Mouse (Mus musculus): ENCODE data around the gene Scn4b.

The Scn4b gene

DNA sequence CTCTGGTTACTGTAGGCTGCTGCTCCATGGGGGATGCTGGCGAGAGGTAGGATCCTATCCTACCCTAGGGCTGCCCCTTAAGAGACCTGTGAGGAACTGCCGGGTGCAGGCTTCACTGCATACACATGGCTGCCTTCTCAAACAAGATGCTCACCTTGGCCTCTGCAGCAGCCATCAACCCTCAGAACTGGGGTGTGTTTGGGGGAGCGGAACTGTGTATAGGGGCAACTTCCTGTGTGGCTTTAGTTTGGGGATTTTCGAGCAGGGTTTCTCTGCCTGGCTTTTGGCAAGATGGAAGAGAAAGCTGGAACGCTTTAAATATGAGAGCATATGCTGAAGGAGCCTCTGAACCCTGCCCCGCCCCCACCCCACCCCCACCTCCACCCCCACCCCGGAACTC lies 11.3 kb upstream of the Scn4b start:
- DNase-seq (ENCODE audit: low spot score), result no peak

DNA sequence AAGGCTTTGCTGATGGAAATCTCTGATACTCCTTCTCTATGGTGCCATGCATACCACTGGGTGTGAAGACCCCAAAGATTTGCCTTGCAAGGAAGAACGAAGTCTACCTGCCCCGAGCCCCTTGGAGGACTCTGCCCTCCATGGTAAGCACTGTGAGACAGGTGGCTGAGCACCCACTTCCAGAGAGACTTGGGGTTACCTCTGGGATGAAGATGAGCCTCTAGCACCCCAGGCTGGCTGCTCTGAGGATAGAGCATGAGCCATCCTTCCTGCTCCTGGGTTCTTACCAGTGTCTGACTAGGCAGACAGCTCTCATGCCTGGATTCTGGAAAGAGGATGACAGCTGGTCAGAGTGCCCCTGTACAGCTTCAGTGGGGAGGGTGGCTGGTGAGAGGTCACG lies 8.1 kb upstream of the Scn4b start:
- DNase-seq (ENCODE audit: low spot score), result no peak

DNA sequence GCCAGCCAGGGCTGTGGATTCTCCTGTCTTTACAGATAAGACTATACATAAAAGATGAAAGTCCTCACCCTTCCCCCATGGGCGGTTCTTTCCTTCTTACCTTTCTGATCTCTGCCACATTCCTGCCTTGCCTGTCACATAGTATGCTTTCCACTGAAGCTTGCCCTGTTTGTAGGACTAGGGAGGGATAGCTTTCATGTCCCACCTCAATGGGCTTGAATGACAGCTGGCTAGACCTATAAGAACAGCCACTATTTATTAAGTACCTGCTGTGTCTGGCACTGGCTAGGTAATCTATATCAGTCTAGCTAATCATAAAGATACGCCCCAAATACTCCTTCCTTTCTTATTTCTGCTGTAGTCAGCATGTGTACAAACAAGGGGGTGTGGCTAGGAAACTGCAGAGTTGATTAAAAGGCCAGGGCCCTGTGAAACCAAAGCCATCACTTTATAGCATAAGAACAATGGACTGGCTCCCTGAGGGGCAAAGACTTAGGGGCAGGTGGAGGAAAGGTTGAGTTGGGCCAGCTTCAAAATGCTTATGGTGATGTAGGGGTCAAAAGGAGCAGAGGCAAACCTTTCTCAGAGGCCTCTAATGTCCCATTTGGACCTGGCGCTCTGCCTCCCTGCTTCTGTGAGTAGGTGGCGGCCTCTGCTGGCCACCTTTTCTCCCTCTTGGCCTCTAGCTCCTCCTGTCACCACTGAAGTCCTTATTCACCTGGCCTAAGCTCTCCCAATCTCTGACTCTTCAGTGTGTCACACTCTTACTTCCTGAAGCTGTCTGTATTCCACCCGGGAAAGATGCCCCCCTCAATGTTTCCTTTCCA lies 4.5 kb upstream of the Scn4b start:
- peak; percentile 69 for DNase-seq (ENCODE audit: low spot score)

DNA sequence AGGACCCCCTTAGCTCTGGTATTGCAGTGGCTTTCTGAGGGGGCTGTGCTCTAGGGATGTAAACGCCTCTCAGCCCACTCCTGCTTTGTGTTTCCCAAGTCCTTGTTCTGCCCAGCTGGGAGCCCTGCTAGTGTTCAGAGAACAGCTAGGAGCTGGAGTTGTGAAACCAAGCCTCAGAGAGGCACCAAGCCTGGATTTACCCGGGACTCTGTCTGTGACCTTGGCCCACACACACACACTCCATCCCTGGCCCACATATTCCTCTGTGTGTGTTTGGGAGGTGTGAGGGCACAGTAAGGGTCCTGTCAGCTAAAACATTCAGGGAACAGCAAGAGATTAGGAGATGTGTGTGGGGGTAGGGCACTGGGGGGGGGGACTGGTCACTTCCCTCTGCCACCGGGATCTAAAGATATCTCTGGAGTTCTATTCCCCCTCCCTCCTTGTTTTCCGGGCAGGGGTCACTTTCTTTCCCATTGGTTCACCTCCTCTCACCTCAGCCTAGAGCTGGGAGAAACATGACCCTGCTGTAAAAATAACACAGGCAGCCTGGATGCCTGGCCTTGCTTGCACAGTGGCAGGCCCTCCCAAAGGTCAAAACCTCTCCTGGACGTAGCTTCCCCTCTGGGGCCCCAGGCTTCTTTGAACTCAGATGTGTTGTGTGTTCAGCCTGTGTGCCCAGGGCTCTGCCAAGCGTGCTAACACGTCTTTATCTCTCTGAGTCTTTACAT lies 1.6 kb upstream of the Scn4b start:
- no peak for DNase-seq (ENCODE audit: low spot score)

DNA sequence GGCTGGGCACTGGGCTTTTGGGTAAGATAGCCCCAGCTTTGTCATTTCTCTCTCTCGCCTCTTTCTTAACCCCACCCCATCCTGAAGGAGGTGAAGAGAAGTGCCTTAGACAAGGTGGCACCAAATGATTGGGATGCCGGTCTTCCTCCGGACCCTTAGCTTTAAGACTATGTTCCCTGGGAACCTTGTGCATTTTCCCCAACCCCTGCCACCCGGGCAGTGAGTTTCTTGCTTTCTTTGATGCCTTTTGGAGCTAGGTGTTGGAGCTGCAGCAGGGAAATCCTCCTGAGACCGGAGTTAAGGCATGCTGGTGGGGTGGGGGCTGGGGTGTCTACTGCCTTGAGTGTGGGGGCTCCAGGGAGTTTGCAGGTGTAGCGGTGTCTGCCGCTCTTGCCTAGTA lies 887 bp downstream of the Scn4b start:
- no peak for DNase-seq (ENCODE audit: low spot score)

DNA sequence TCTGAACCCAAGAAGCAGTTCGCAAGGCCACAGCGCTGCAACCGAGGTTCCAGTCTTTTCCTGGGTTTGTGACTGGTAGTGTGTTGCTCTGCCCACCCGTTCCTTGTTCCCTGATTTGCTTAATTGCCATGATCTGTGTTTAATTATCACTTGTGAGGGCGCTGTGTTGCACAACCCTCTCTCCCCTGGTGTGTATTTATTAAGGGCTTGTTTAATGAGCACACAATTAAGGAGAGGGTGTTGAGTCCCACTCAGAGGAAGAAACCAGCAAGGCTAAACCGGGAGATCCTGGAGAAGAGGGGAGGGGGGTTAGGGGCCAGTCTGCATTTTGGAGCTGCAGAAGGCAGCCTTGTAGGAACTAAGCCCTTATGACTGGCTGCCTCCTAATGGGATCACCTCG lies 2.8 kb downstream of the Scn4b start:
- DNase-seq (ENCODE audit: low spot score), result no peak

DNA sequence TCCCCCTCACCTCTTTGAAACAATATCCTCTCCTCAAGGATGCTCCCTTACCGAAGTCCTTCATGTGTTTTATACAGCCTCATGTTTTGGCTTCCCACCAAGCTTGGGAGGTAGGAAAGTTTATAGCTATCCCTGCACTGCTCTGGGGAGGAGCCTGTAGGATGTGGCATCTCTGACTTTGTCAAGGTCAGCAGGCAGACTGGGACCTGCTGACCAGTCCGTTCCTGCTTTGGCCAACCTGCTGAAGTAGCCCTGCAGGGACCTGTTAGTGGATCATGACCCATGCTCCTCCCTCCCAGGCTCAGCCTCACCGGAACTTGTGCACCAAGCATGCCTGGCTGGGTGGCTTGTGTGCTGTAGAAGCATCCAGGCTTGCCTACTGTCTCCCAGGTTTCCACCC lies 4.5 kb downstream of the Scn4b start:
- DNase-seq (ENCODE audit: low spot score), result no peak

DNA sequence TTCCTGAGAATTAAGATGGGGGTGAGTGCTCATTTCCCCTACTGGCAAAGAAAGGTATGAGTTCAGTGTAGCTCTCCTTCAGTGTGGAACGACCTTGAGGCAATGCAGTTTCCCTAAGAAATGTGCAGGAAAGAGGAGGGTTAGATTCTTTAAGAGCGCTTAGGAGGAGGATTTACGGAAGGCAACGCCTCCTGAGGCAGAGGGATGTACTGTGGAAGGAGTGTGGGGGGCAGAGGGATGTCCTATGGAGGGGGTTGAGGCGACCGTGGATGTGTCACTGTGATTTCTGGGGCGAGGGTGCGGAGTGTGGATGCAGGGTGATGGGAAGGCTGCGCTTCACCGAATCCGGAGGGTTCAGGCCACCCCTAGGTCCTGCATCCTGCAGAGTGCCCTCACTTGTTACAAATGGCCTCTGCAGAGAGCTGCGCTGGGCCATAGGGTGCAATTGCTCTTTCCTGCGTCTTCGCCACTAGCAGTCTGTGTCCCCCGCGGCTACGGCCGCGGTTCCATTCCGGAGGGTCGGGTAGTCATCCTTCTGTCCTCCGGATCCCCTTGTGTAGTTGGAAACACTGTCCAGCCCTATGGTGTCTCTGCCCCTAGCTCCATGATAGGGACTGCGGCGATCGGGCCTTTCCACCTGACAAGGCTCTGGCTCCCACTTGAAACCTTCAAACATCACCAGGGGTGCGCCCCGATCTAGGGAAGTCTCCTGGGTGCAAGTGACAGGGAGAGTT lies 7.5 kb downstream of the Scn4b start:
- no peak for DNase-seq (ENCODE audit: low spot score)

DNA sequence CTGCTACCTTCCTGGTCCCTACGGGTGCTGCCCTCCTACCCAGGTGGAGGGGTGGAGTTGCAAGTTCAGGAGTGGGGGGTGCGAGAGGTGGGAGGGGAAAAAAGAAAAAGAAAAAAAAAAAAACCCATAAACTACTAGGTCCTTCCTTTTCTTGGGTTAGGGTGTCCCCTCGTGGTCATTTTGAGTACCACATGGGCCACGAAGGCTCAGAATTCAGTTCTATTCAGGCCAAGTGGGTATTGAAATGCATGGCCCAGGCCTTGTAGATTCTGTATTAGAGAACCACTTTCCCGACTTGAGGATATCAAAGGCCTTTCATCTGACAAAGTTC lies 8.0 kb downstream of the Scn4b start:
- peak; percentile 75 for DNase-seq (ENCODE audit: low spot score)

DNA sequence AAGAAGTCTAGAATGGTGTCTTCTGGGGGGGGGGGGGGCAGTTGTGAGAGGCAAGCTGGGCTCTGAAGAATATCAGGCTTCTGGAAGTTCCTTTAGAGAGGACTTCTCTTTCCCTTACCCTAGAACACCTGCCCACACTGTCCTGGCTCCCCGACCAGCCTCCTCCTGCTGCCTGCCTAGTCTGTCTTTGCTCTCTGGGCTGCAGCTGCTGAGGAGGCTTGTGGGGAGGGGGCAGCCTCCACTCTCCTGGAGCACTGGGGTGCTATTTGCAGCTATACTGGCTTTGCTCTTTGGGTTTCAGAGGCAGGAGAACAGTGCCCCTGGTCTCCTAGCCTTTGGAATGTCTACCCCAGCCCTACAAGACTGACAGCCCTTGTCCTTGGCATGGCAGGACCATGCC lies 12.7 kb downstream of the Scn4b start:
- no peak for DNase-seq (ENCODE audit: low spot score)

DNA sequence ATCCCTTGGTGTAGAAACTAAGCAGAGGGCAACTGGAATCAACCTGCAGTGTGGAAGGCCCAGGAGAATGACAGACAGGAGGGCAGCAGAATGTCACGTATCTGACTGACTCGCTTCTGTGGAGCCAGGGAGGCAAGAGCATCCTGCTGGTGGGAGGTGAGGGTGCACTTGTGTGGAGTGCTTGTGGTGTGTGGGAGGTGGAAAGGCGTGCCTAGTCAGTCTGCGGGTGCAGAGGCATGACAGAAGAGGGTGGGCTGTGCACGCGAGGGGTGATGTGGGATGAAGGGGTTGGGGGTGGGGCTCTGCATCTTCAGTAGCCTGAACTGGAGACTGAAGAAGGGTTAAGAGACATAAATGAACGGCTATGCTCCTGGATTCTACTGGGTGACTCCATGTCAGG lies 15.2 kb downstream of the Scn4b start:
- no peak for DNase-seq (ENCODE audit: low spot score)

DNA sequence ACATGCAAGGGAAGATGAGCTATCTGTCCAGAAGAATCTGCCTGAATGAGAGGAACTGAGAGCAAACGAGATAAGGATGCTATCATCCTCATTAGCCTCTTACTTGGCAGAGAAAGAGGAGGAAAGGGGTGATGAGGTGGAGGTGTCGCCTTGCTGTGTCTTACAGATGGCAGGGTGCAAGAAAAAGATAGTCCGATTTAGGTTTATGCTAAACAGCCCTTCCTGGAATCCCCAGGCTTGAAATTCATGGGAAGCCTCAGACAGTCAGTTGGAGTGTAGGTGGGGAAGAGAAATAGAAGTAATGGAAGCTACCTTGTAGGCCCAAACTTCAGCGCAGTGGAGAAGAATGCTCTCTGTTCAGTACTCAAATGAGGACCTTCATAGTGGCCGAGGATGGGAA lies 29.7 kb downstream of the Scn4b start:
- no peak for DNase-seq (ENCODE audit: low spot score)

DNA sequence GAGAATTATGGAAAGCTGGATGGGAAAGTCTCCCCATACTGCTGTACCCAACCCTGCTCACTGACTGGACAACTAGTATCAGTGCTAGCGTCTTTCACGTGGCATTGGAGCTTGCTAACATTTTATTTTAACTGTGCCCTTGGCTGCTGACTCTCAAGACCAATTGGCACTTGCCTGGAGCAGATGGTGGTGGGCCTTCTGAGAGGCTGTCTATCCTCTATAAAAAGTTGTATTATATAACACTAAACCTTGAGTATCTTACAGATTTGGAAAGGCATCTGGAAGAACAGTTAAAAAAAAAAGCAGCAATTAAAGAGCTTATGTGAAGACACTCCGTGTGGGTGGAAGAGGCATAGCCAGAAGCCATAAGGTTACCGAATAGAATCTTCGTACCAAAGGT lies 32.0 kb downstream of the Scn4b start:
- no peak for DNase-seq (ENCODE audit: low spot score)

DNA sequence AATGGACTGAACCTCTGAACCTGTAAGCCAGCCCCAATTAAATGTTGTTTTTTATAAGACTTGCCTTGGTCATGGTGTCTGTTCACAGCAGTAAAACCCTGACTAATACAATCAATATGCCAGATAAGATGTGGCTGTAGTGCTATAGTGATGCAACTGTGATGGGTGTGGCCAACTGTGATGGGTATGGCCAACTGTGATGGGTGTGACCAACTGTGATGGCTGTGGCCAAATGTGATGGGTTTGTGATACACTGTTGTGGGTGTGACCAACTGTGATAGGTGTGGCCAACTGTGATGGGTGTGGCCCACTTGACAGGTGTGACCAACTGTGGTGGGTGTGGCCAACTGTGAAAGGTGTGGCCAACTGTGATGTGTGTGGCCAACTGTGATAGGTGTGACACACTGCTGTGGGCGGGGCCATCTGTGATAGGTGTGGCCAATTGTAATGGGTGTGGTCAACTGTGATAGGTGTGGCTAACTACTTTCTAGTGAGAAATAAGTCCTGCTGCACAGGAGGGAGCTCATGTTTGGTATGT lies 32.9 kb downstream of the Scn4b start:
- no peak for DNase-seq (ENCODE audit: low spot score)

DNA sequence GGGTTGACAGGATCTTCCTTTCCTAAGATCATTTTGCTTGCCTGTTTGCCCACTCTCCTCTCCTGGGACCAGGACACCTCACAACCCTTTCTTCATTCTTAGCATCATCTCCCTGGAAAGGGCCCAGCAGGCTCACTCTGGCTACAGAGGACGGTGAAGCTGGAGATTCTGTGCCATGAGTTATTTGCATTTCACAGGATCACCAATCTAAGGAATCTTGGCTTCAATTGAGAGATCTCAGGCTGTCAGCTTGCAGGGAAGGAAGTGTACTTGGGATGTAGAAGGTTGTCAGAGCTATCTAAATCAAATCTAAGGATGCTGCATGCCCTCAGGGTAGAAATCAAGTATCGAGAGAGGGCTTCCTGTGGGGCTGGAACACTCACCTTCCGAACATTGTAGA lies 35.3 kb downstream of the Scn4b start:
- DNase-seq (ENCODE audit: low spot score), result no peak

DNA sequence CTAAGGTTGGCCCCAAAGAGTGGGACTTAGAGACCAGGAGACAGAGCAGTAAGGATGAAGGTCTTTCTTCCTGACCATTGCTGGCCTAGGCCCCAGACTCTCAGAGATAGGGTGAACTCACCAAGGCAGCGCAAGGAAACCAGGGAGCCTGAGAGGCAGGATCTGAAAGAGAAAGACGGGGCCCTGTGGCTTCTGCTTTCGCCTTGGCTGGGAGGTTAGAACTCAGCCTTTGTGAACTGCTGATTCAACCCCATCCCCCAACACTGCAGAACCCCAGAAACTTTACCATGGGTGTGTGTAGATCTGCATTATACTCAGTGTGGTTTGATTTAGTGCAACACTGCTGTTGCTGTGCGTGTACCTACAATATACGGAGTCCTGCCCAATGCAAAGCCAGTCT lies 41.1 kb downstream of the Scn4b start:
- no peak for DNase-seq (ENCODE audit: low spot score)

DNA sequence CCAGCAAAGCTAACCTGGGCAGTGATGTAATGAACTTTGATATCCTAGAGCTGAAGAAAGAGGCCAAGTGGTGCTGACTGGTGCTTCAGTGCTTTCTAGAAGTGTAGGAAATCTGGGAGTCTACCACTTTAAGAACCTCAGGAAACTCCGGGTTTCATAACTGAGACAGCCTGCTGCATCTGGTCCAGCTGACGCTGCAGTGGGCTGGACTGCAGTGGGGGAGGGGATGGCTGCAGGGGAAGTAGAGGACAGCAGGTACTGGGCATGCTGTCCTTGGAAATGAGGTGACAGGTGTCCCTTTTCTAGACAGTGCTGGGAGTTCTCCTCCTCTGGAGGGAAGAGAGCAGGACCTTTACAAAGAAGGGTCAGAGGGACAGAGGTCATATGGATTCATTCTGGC lies 43.6 kb downstream of the Scn4b start, which contains the start of gene BC049352:
TSS of gene BC049352 (plus strand) at position 238 of the 400 bp plus-strand sequence.
- DNase-seq (ENCODE audit: low spot score), result no peak

DNA sequence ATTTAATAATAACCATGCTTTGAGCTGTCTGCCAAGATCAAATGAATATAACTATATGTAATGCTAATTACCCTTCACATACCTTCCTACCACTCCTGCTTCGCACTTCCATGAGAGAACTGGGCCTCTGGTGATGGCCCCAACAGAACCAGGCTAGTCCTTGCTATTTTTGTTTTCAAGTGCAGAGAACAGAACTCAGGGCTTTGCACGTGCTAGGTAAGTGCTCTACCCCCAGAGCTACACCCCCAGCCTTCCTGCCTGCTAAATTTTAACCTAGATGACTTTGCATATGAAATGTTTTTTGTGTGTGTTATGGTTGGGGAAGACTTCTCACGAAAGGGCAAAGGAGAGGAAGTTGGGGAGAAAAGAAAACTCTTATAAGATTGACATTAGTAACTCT lies 44.3 kb downstream of the Scn4b start:
- no peak for DNase-seq (ENCODE audit: low spot score)

DNA sequence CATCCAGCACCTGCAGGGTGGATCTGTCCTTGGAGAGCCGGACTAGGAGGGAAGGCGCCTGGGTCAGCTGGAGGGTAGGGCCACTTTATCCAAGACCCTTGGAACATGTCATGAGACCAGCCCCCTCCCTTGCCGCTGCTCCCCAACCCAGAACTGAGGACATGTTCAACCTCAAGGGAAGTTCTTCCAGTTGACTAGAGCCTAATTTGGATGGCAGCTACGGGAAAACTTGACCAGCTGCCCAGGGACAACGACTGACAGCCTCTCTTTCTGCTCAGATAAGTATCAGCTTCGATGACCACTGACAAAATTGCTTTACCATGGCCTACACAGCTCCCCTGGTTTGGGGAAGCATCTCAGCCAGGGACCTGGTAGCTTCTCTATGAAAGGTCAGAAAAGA lies 45.1 kb downstream of the Scn4b start:
- no peak for DNase-seq (ENCODE audit: low spot score)

DNA sequence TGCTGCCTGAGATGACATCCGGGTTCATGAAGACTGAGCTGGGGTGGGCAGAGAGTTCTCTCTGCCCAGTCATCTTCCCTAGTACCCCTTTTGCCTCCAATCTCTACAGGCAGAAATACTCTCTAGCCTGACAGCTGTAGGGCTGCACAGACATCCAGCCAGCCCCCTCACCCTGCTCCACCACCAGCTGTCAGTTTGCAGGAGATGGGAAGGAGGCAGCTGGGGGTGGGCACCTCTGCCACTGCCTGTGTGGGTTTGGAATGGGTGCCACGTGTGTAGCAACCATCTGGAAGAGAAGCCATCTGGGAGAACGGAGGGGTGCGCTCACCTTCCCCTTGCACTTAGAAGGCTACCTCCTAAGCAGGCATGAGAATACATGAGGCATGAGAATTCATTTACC lies 47.1 kb downstream of the Scn4b start:
- DNase-seq (ENCODE audit: low spot score), result no peak

DNA sequence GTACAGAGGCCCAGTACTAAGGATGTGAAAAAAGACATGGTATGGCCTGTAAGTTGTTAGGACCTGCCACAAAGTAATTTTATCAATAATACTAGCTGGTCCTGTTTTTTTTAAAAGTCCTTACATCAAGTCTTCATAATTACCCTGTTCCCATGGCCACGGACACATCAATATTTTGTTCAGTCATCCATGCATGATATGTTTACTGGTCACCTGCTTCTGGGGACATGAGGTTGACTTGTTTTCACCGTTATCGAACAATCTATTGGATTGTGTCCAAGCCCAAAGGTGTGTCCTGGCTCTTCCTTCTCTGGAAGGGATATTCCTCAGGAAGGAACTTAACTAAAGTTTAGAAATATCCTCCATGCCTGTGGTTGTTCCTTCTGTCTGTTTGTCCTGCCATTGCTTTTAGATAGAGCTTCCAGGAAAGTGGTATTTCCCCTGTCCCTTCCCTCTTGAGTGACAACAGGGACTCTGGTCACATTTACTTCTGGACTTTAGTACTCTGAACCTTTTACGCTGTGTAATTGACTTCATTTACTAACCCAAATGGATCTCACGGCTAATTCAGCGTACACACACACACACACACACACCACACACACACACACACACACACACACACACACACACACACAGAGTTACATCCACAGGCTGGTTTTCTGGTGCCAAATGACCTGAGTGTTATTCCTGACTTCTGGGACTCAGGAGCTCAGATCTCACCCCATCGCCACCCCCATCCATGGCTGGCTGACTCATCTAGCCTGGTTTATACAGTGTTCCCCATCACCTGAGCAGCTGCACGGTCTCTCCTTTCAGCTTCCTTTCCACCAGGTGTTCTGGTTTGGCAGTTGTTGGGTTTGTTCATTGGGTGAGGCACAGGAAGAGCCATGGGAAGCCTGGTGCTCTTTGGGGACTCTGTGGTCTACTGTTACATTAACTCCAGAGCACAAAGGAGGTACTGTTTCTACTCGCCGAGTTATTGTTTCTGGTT lies 50.7 kb downstream of the Scn4b start:
- DNase-seq (ENCODE audit: low spot score), result no peak

Measured in urinary bladder, postnatal 14 days (tissue).